Comparison of ENCODE assay signal across 18 mouse cellular contexts in the genomic region with DNA sequence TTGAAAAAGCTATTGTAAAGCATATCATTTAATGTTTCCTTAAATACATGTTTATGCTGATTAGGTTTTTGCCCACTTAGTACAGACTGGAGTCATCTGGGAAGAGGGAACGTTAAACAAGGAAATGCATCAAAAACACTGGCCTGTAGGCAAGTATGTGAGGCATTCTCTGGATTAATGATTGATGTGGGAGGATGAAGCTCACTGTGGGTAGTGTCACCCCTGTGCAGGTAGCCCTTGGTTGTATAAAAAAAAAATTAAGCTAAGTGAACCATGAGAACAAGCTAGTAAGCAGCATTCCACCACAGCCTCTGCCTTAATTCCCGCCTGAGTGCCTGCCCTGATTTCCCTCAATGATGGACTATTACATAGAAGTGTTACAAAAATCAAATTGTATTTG.
"Had no signal": no experiment of that assay in that cellular context is flagged by ENCODE, and none has a peak within 500 bp of the region (broad histone marks: within the 10 kb centered on the region; RNA-seq: fewer than 3 reads in every experiment).

No protein-coding gene starts in this region.

- H3K27me3 ChIP-seq: liver, embryonic 13.5 days; midbrain, embryonic 12.5 days; midbrain, embryonic 15.5 days; neural tube, embryonic 12.5 days; neural tube, embryonic 15.5 days had no signal

- H3K36me3 ChIP-seq: liver, embryonic 13.5 days; midbrain, embryonic 12.5 days; midbrain, embryonic 15.5 days; neural tube, embryonic 12.5 days; neural tube, embryonic 15.5 days had no signal

- H3K9me3 ChIP-seq: liver, embryonic 13.5 days; midbrain, embryonic 12.5 days; midbrain, embryonic 15.5 days; neural tube, embryonic 12.5 days; neural tube, embryonic 15.5 days had no signal

- DNase-seq: layer of hippocampus, postnatal 36 days; liver, embryonic 13.5 days; lung, embryonic 14.5 days; right cerebral cortex, adult 18-20 months; right cerebral cortex, postnatal 14 days; right cerebral cortex, postnatal 4 days; thymus, adult 2 months; thymus, postnatal 14 days had no signal

- H3K9ac ChIP-seq: liver, embryonic 13.5 days; lung, embryonic 14.5 days; midbrain, embryonic 12.5 days; midbrain, embryonic 15.5 days; neural tube, embryonic 12.5 days; neural tube, embryonic 15.5 days had no signal

- H3K27ac ChIP-seq: layer of hippocampus, adult 2 months; left cerebral cortex, adult 2 months; liver, embryonic 13.5 days; macrophage; midbrain, embryonic 12.5 days; midbrain, embryonic 15.5 days; neural tube, embryonic 12.5 days; neural tube, embryonic 15.5 days; stomach, postnatal 0 days had no signal

- H3K4me3 ChIP-seq: layer of hippocampus, adult 2 months; left cerebral cortex, adult 2 months; liver, embryonic 13.5 days; midbrain, embryonic 12.5 days; midbrain, embryonic 15.5 days; neural tube, embryonic 12.5 days; neural tube, embryonic 15.5 days had no signal

- ATAC-seq: intestine, postnatal 0 days; lung, postnatal 0 days; midbrain, embryonic 15.5 days had no signal

- H3K4me1 ChIP-seq: neural tube, embryonic 12.5 days had no signal

- H3K4me2 ChIP-seq: liver, embryonic 13.5 days; lung, embryonic 14.5 days; midbrain, embryonic 12.5 days; midbrain, embryonic 15.5 days; neural tube, embryonic 12.5 days; neural tube, embryonic 15.5 days had no signal
